Mouse (Mus musculus): ENCODE results near the gene Tra2a.

DNA sequence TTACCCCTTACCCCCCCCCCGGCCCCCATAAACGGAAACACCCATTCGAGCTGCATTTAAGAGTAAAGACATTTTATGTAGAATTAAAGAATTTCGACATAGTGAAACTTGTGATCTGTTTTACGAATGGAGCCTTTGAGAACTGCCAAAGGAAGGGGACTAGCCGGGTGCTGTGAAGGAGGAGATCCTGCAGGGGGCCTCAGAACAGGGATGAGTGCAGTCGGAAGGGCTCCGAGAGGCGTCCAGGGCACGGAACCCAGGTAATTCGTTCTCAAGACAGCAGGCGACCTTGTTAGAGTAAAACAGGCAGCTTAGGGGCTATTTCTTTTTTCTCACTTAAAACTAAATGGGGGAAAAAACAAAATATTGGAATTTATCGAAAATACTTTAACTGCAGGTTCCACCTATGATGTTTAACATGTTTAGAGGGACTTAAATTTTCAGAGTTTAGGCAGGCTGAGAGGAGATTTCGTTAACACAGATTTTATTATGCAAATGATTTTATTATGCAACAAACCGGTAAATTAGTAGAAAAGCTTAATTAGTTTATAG, 36.6 kb downstream of the Tra2a start:
- no peak for TF ChIP-seq CTCF (IDR thresholded peaks at IDR 0.05; ENCODE audit: borderline replicate concordance, insufficient read depth, low read depth, low read length)
- TF ChIP-seq POLR2A (IDR thresholded peaks at IDR 0.05; ENCODE audit: borderline replicate concordance, insufficient read depth, low read length) = no peak

Data from cerebellum, adult 2 months (tissue).